Mouse (Mus musculus): ENCODE data around the gene Serp2.

DNA sequence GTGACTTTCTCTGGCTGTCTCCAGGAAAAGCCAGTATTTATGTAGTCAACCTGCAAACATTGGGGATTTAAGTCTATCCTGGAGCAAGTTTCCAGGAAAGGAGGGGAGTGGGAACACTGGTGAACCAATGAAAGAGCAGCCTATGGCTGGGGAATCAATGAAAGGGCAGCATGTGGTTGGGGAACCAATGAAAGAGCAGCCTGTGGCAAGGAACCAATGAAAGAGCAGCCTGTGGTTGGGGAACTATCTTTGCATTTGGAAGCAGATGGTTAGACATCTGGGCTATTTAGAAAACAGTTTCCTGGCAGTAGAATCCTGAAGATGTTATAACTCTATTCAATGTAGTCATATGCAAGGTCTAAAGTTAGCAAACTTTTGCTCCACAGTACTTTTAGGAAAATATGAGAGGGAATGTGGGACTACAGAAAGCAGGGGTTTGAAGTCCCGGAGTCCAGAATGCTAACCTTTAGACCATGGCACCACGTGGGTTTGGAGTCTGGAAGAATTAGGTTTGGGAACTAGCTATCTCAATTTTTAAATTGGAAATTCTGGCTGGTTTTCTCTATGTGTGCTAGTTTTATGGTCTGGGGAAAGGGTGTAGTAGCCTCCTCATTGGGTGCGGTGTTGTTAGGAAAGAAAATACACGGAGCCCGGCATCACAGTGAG is 16.6 kb downstream of the Serp2 start:
- TF ChIP-seq CTCF (IDR thresholded peaks at IDR 0.05) (no peak), EP300 (IDR thresholded peaks at IDR 0.05) (no peak)
